Mouse (Mus musculus) hindbrain, embryonic 12.5 days (tissue): ENCODE results near the gene Krtap2-4. TPM values are rescaled to one million over a fixed set of nuclear protein-coding genes. Genes with fewer than 3 reads are reported as not detected.
"Not testable (repeated sequence)": the region's sequence is repeated elsewhere in the genome, so short reads cannot be mapped to it uniquely, and the experiment has no call there.

Experiments used
- ATAC-seq: fragments of 200-750 bp; cut with Nextera tagmentation; 2 replicates; pipeline ENCODE4 v1.8.0; 2017; ENCODE audit warnings: moderate TSS enrichment; ENCODE audit not compliant: low FRiP score
- H3K27ac ChIP-seq: fragments of 300-500 bp; sonication (generic); 2 replicates; pipeline ENCODE4 v1.5.1; 2016; ENCODE audit warnings: mild to moderate bottlenecking
- H3K27me3 ChIP-seq: fragments of 300-500 bp; sonication (generic); 2 replicates; pipeline ENCODE4 v1.6.1; 2016; ENCODE audit warnings: mild to moderate bottlenecking
- H3K36me3 ChIP-seq: fragments of 300-500 bp; sonication (generic); 2 replicates; pipeline ENCODE4 v1.6.1; 2016; ENCODE audit warnings: mild to moderate bottlenecking
- H3K4me1 ChIP-seq: fragments of 300-500 bp; sonication (generic); 2 replicates; pipeline ENCODE4 v1.6.1; 2016
- H3K4me2 ChIP-seq: fragments of 300-500 bp; sonication (generic); replicated peaks from 2 replicates; pipeline ENCODE4 v1.6.1; 2016; ENCODE audit warnings: mild to moderate bottlenecking
- H3K4me3 ChIP-seq: fragments of 300-500 bp; sonication (generic); 2 replicates; pipeline ENCODE4 v1.5.1; 2016; ENCODE audit warnings: mild to moderate bottlenecking
- H3K9ac ChIP-seq: fragments of 300-500 bp; sonication (generic); 2 replicates; pipeline ENCODE4 v1.6.1; 2016; ENCODE audit warnings: mild to moderate bottlenecking, moderate library complexity
- H3K9me3 ChIP-seq: fragments of 300-500 bp; sonication (generic); replicated peaks from 2 replicates; pipeline ENCODE4 v1.6.1; 2016; ENCODE audit warnings: mild to moderate bottlenecking
- WGBS: fragments of 180-500 bp; shearing (Covaris S2); methylation state at CpG from one replicate; pipeline ENCODE4 v1.1.7; 2016; 5-methylcytosine and 5-hydroxymethylcytosine counted together
- polyA plus RNA-seq: library from polyadenylated mRNA; unstranded; fragments of >200 nt; fragmentation: Nextera tagmentation; extraction: Ambion mirVana; gene quantifications from 2 replicates; pipeline ENCODE4 v1.2.1, GENCODE M21; 2016

Gene Krtap2-4
- polyA plus RNA-seq, 1 experiment from 2014 or later = not detected

- no peak overlapping the region for H3K27ac ChIP-seq
These were observed 16.2 kb upstream of the Krtap2-4 start for GRCm38 (mm10) chr11:99630890-99631289.

GRCm38 (mm10) chr11:99628138-99628537 lies 13.5 kb upstream of the Krtap2-4 start, which contains the start of gene Krtap4-1:
Gene Krtap4-1, minus strand, starts transcription at chr11:99628238.
- no peak within 1 kb of the TSS for H3K4me2 ChIP-seq
- no peak for ATAC-seq
- H3K4me1 ChIP-seq = no peaks in the 10 kb centered on the region
- H3K9me3 ChIP-seq = no peaks in the 10 kb centered on the region
- H3K27ac ChIP-seq = no peak within 1 kb of the TSS
- H3K9ac ChIP-seq = no peak within 1 kb of the TSS
- no peaks in the 10 kb centered on the region; the same call in 1 of the 2 replicates for H3K27me3 ChIP-seq
- no peaks in the 10 kb centered on the region for H3K36me3 ChIP-seq
- no peak within 1 kb of the TSS for H3K4me3 ChIP-seq
- WGBS = 85% methylated on average over 4 of the region's 4 CpGs

More at GRCm38 (mm10) chr11:99630890-99631289, 16.2 kb upstream of the Krtap2-4 start:
- no peak for ATAC-seq
- Histone ChIP-seq H3K27me3 (no peaks in the 10 kb centered on the region; the same call in 1 of the 2 replicates), H3K9ac (no peak overlapping the region), H3K4me1 (no peaks in the 10 kb centered on the region), H3K36me3 (no peaks in the 10 kb centered on the region), H3K4me2 (no peak overlapping the region), H3K4me3 (no peak overlapping the region), H3K9me3 (no peaks in the 10 kb centered on the region)
- 85% methylated on average over 3 of the region's 3 CpGs for WGBS

GRCm38 (mm10) chr11:99620335-99620734 lies 5.7 kb upstream of the Krtap2-4 start, which contains the start of gene Gm11562:
Gene Gm11562, minus strand, starts transcription at chr11:99620435.
- Histone ChIP-seq H3K27me3 (no peaks in the 10 kb centered on the region), H3K9ac (no peak within 1 kb of the TSS), H3K9me3 (no peaks in the 10 kb centered on the region), H3K4me2 (no peak within 1 kb of the TSS), H3K4me1 (no peaks in the 10 kb centered on the region), H3K27ac (no peak within 1 kb of the TSS), H3K4me3 (no peak within 1 kb of the TSS), H3K36me3 (no peaks in the 10 kb centered on the region)
- no peak for ATAC-seq
- 89% methylated on average over 2 of the region's 2 CpGs for WGBS

GRCm38 (mm10) chr11:99610089-99610488 lies 4.6 kb downstream of the Krtap2-4 start, which contains the start of gene Gm11937:
Gene Gm11937, minus strand, starts transcription at chr11:99610189.
- ATAC-seq, H3K27me3 ChIP-seq, H3K4me2 ChIP-seq, H3K36me3 ChIP-seq, H3K9ac ChIP-seq, H3K4me1 ChIP-seq, H3K27ac ChIP-seq, H3K4me3 ChIP-seq, H3K9me3 ChIP-seq: not testable (repeated sequence)
- 84% methylated on average over 1 of the region's 2 CpGs for WGBS

GRCm38 (mm10) chr11:99609126-99609525 lies 5.5 kb downstream of the Krtap2-4 start:
- Histone ChIP-seq H3K9me3 (no peaks in the 10 kb centered on the region), H3K4me3 (no peak overlapping the region), H3K36me3 (no peaks in the 10 kb centered on the region), H3K4me2 (no peak overlapping the region), H3K9ac (no peak overlapping the region), H3K27ac (no peak overlapping the region), H3K4me1 (no peaks in the 10 kb centered on the region), H3K27me3 (no peaks in the 10 kb centered on the region)
- 62% methylated on average over 1 of the region's 1 CpGs for WGBS
- no peak for ATAC-seq

GRCm38 (mm10) chr11:99603208-99603607 lies 11.4 kb downstream of the Krtap2-4 start, which contains the start of gene Gm11938:
Gene Gm11938, minus strand, starts transcription at chr11:99603308.
- H3K27me3 ChIP-seq, H3K9ac ChIP-seq, H3K4me2 ChIP-seq, H3K9me3 ChIP-seq, H3K4me1 ChIP-seq, ATAC-seq, H3K36me3 ChIP-seq, H3K4me3 ChIP-seq, H3K27ac ChIP-seq: not testable (repeated sequence)
- 73% methylated on average over 1 of the region's 1 CpGs for WGBS

GRCm38 (mm10) chr11:99597742-99598141 lies 16.9 kb downstream of the Krtap2-4 start, which contains the start of gene Krtap9-3:
Gene Krtap9-3, minus strand, starts transcription at chr11:99598105.
- not testable (repeated sequence) for H3K9me3 ChIP-seq, H3K27ac ChIP-seq, H3K4me2 ChIP-seq, H3K27me3 ChIP-seq, H3K4me1 ChIP-seq, H3K4me3 ChIP-seq, H3K9ac ChIP-seq, ATAC-seq, H3K36me3 ChIP-seq
- 78% methylated on average over 6 of the region's 6 CpGs for WGBS

GRCm38 (mm10) chr11:99590981-99591380 lies 23.7 kb downstream of the Krtap2-4 start, which contains the start of gene Krtap1-3:
Gene Krtap1-3, minus strand, starts transcription at chr11:99591339.
- no peak within 1 kb of the TSS for H3K27ac ChIP-seq
- WGBS = 87% methylated on average over 6 of the region's 6 CpGs
- H3K4me3 ChIP-seq = no peak within 1 kb of the TSS
- H3K4me1 ChIP-seq = no peaks in the 10 kb centered on the region
- no peak within 1 kb of the TSS for H3K9ac ChIP-seq
- H3K9me3 ChIP-seq = no peaks in the 10 kb centered on the region
- no peaks in the 10 kb centered on the region for H3K27me3 ChIP-seq
- no peaks in the 10 kb centered on the region for H3K36me3 ChIP-seq
- no peak for ATAC-seq
- H3K4me2 ChIP-seq = no peak within 1 kb of the TSS

GRCm38 (mm10) chr11:99585096-99585495 lies 29.6 kb downstream of the Krtap2-4 start:
- Histone ChIP-seq H3K27me3 (no peaks in the 10 kb centered on the region), H3K9ac (no peak overlapping the region), H3K9me3 (no peaks in the 10 kb centered on the region), H3K4me2 (no peak overlapping the region), H3K27ac (no peak overlapping the region), H3K4me3 (no peak overlapping the region), H3K4me1 (no peaks in the 10 kb centered on the region), H3K36me3 (no peaks in the 10 kb centered on the region)
- no peak for ATAC-seq
- 95% methylated on average over 7 of the region's 7 CpGs for WGBS

GRCm38 (mm10) chr11:99583245-99583704 lies 31.4 kb downstream of the Krtap2-4 start, which contains the start of gene Krtap1-4:
Gene Krtap1-4, minus strand, starts transcription at chr11:99583654.
- Histone ChIP-seq H3K27me3 (no peaks in the 10 kb centered on the region), H3K4me2 (no peak within 1 kb of the TSS), H3K4me3 (no peak within 1 kb of the TSS), H3K9me3 (no peaks in the 10 kb centered on the region), H3K4me1 (no peaks in the 10 kb centered on the region), H3K36me3 (no peaks in the 10 kb centered on the region), H3K9ac (no peak within 1 kb of the TSS), H3K27ac (no peak within 1 kb of the TSS)
- no peak for ATAC-seq
- WGBS = 62% methylated on average over 5 of the region's 5 CpGs

GRCm38 (mm10) chr11:99581564-99581963 lies 33.1 kb downstream of the Krtap2-4 start:
- no peak overlapping the region for H3K4me2 ChIP-seq
- ATAC-seq = no peak
- no peak overlapping the region for H3K27ac ChIP-seq
- H3K9me3 ChIP-seq = no peaks in the 10 kb centered on the region
- no peaks in the 10 kb centered on the region for H3K4me1 ChIP-seq
- no peaks in the 10 kb centered on the region for H3K27me3 ChIP-seq
- no peak overlapping the region for H3K4me3 ChIP-seq
- WGBS = 90% methylated on average over 6 of the region's 6 CpGs
- no peak overlapping the region for H3K9ac ChIP-seq
- H3K36me3 ChIP-seq = no peaks in the 10 kb centered on the region

GRCm38 (mm10) chr11:99581051-99581450 lies 33.6 kb downstream of the Krtap2-4 start:
- H3K4me1 ChIP-seq = no peaks in the 10 kb centered on the region
- H3K36me3 ChIP-seq = no peaks in the 10 kb centered on the region
- WGBS = 95% methylated on average over 5 of the region's 5 CpGs
- no peaks in the 10 kb centered on the region for H3K27me3 ChIP-seq
- no peak overlapping the region for H3K27ac ChIP-seq
- H3K9me3 ChIP-seq = no peaks in the 10 kb centered on the region
- ATAC-seq = no peak
- H3K9ac ChIP-seq = no peak overlapping the region
- H3K4me2 ChIP-seq = no peak overlapping the region
- no peak overlapping the region for H3K4me3 ChIP-seq

GRCm38 (mm10) chr11:99580636-99581035 lies 34.0 kb downstream of the Krtap2-4 start, which contains the start of gene Krtap1-5:
Gene Krtap1-5, minus strand, starts transcription at chr11:99581016.
- Histone ChIP-seq H3K27me3 (no peaks in the 10 kb centered on the region), H3K36me3 (no peaks in the 10 kb centered on the region), H3K4me1 (no peaks in the 10 kb centered on the region), H3K4me2 (no peak within 1 kb of the TSS), H3K9me3 (no peaks in the 10 kb centered on the region), H3K9ac (no peak within 1 kb of the TSS), H3K27ac (no peak within 1 kb of the TSS), H3K4me3 (no peak within 1 kb of the TSS)
- ATAC-seq = no peak
- 90% methylated on average over 6 of the region's 6 CpGs for WGBS
